Mouse (Mus musculus) megakaryocyte, embryonic 14.5 days (primary cell): Measurements from ENCODE around the gene Calu. TPM values are rescaled to one million over a fixed set of nuclear protein-coding genes. Genes with fewer than 3 reads are reported as not detected.

Experiments
- H3K27me3 ChIP-seq: replicated peaks from 2 replicates; pipeline ENCODE3; 2012; ENCODE audit warnings: inconsistent platforms
- H3K36me3 ChIP-seq: replicated peaks from 2 replicates; pipeline ENCODE3; 2012; ENCODE audit warnings: low read length, inconsistent platforms, mixed read lengths
- H3K4me1 ChIP-seq: 2 replicates; pipeline ENCODE4 v1.6.1; 2012; ENCODE audit warnings: inconsistent platforms
- H3K4me3 ChIP-seq: replicated peaks from 2 replicates; pipeline ENCODE3; 2012; ENCODE audit warnings: moderate library complexity, mild to moderate bottlenecking, inconsistent platforms
- H3K9me3 ChIP-seq: 2 replicates; pipeline ENCODE4 v1.6.1; 2012; ENCODE audit warnings: inconsistent platforms
- FLI1 ChIP-seq: IDR thresholded peaks from 2 replicates; pipeline ENCODE4 v1.6.1; 2012; ENCODE audit warnings: low read length, inconsistent platforms, mixed read lengths
- GATA1 ChIP-seq: IDR thresholded peaks from 3 replicates; pipeline ENCODE4 v1.6.1; 2012; ENCODE audit warnings: mixed read lengths, low read length, inconsistent platforms, borderline replicate concordance
- polyA plus RNA-seq: library from polyadenylated mRNA; stranded (reverse); fragments of >175 nt; gene quantifications from 2 replicates; pipeline ENCODE4 v1.2.3, GENCODE M21; 2012; ENCODE audit warnings: low replicate concordance; ENCODE audit not compliant: insufficient read depth

The Calu gene
- polyA plus RNA-seq, 1 experiment, result 8.2 TPM

GRCm38 (mm10) chr6:29402693-29403342, 54.9 kb downstream of the Calu start:
- H3K36me3 ChIP-seq, result no peaks in the 10 kb centered on the region
- H3K9me3 ChIP-seq, result peaks cover 10% of the 10 kb centered on the region; the same call in 1 of the 2 replicates
- no peaks in the 10 kb centered on the region for H3K4me1 ChIP-seq
- H3K27me3 ChIP-seq, result peaks cover 82% of the 10 kb centered on the region
- H3K4me3 ChIP-seq, result no peak overlapping the region
- no peak for TF ChIP-seq FLI1
- no peak for TF ChIP-seq GATA1

GRCm38 (mm10) chr6:29406412-29406811, 58.5 kb downstream of the Calu start:
- Histone ChIP-seq H3K9me3 (0 out of 2 replicates have a peak, but pooled peaks cover 4% of the 10 kb centered on the region), H3K27me3 (peaks cover 72% of the 10 kb centered on the region), H3K36me3 (no peaks in the 10 kb centered on the region), H3K4me3 (no peak overlapping the region), H3K4me1 (no peaks in the 10 kb centered on the region)
- no peak for TF ChIP-seq FLI1
- no peak for TF ChIP-seq GATA1

GRCm38 (mm10) chr6:29415446-29415845, 67.6 kb downstream of the Calu start:
- H3K4me3 ChIP-seq, result no peak overlapping the region

GRCm38 (mm10) chr6:29420596-29420995, 72.7 kb downstream of the Calu start:
- H3K27me3 ChIP-seq, result peaks cover 86% of the 10 kb centered on the region
- no peaks in the 10 kb centered on the region for H3K36me3 ChIP-seq
- TF ChIP-seq FLI1 (no peak), GATA1 (no peak)
- no peak overlapping the region for H3K4me3 ChIP-seq
- peaks cover 2% of the 10 kb centered on the region; the same call in 1 of the 2 replicates for H3K4me1 ChIP-seq
- H3K9me3 ChIP-seq, result no peaks in the 10 kb centered on the region

More at GRCm38 (mm10) chr6:29415446-29415845, 67.6 kb downstream of the Calu start:
- no peaks in the 10 kb centered on the region for H3K9me3 ChIP-seq
- H3K4me1 ChIP-seq, result peaks cover 7% of the 10 kb centered on the region
- TF ChIP-seq GATA1, result no peak
- TF ChIP-seq FLI1, result no peak
- peaks cover 83% of the 10 kb centered on the region for H3K27me3 ChIP-seq
- no peaks in the 10 kb centered on the region for H3K36me3 ChIP-seq

GRCm38 (mm10) chr6:29425118-29425517, 77.2 kb downstream of the Calu start:
- Histone ChIP-seq H3K4me3 (no peak overlapping the region), H3K4me1 (0 out of 2 replicates have a peak, but pooled peaks cover 3% of the 10 kb centered on the region), H3K9me3 (no peaks in the 10 kb centered on the region), H3K27me3 (peaks cover 83% of the 10 kb centered on the region), H3K36me3 (no peaks in the 10 kb centered on the region)
- TF ChIP-seq GATA1 (no peak), FLI1 (no peak)

- Histone ChIP-seq H3K36me3 (no peaks in the 10 kb centered on the region), H3K27me3 (peaks cover 84% of the 10 kb centered on the region), H3K4me3 (no peak overlapping the region), H3K4me1 (0 out of 2 replicates have a peak, but pooled peaks cover 3% of the 10 kb centered on the region), H3K9me3 (no peaks in the 10 kb centered on the region)
- no peak for TF ChIP-seq FLI1
- TF ChIP-seq GATA1, result no peak
Measured at GRCm38 (mm10) chr6:29426331-29426730, 78.5 kb downstream of the Calu start.

Other genes with a start within 250 kb of the Calu start
- gene Rbm28, start 183.1 kb upstream of the Calu start, polyA plus RNA-seq, result 0.61 and 10.4 TPM in 2 replicates
- gene Prrt4, start 168.5 kb upstream of the Calu start, polyA plus RNA-seq, result 36.9 and 51.1 TPM in 2 replicates
- gene Impdh1, start 131.7 kb upstream of the Calu start, polyA plus RNA-seq, result 281 and 443 TPM in 2 replicates
- gene Hilpda, start 75.6 kb upstream of the Calu start, polyA plus RNA-seq, result 14.3 and 43.1 TPM in 2 replicates
- gene Fam71f2, start 68.5 kb upstream of the Calu start, polyA plus RNA-seq, result not detected in 2 replicates
- gene Fam71f1, start 28.9 kb upstream of the Calu start, polyA plus RNA-seq, result not detected in 2 replicates
- gene Opn1sw, start 40.4 kb downstream of the Calu start, polyA plus RNA-seq, result not detected in 2 replicates
- gene Ccdc136, start 48.2 kb downstream of the Calu start, polyA plus RNA-seq, result not detected in 2 replicates
- not detected in 2 replicates for gene Flnc, start 85.2 kb downstream of the Calu start, polyA plus RNA-seq
- gene Atp6v1f, start 119.6 kb downstream of the Calu start, polyA plus RNA-seq, result 173 and 385 TPM in 2 replicates
- 0.29 TPM in 1 of 2 replicates, not detected in the other for gene Atp6v1fnb, start 123.4 kb downstream of the Calu start, polyA plus RNA-seq
- 0.35 TPM in 1 of 2 replicates, not detected in the other for gene Kcp, start 159.9 kb downstream of the Calu start, polyA plus RNA-seq
- 7.5 and 22.4 TPM in 2 replicates for gene Irf5, start 178.6 kb downstream of the Calu start, polyA plus RNA-seq